Comparison of ENCODE assay signal across 11 mouse cellular contexts in the genomic region with DNA sequence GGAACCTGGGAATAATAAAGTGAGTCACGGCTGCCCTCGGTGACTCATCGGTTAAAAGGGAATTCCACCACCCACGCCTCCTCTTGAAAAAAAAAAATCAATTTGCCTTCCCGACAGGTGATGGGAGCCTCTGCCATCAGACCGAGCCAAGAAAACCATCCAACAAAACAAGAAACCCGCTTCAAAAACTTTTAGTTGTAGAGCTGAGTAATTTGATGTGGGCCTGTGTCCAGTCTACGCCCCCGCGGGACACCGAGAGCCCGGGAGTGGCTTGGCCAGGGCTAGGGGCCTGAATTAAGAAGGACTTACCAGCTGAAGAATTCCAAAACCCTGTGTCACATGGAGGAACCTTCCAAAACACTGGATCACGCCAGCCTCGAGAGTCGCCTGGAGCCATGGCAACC.
DNase-seq lines count a peak whose midpoint lies in the region; TF ChIP-seq lines count a peak whose summit lies in the region.
"Had no signal": no experiment of that assay in that cellular context is flagged by ENCODE, and none has a peak within 500 bp of the region (broad histone marks: within the 10 kb centered on the region; RNA-seq: fewer than 3 reads in every experiment).

No protein-coding gene starts in this region.

- no peak overlapping the region for H3K27ac ChIP-seq in left cerebral cortex, adult 2 months
- H3K27ac ChIP-seq: heart, embryonic 13.5 days; kidney, postnatal 0 days; liver, embryonic 15.5 days; neural tube, embryonic 12.5 days had no signal

- peak; percentile 18 for DNase-seq in layer of hippocampus, adult 11-12 months (ENCODE audit: low spot score)
- DNase-seq in layer of hippocampus, postnatal 25 days (ENCODE audit: extremely low spot score in 1 of 2, low spot score in 1 of 2) = no peak
- DNase-seq in adrenal gland, postnatal 14 days = peak; percentile 41
- DNase-seq in gastrocnemius, postnatal 14 days = peak; percentile 85
- peak; percentile 31 for DNase-seq in ovary, postnatal 14 days (ENCODE audit: low spot score)
- DNase-seq in thymus, postnatal 25 days = no peak
- no peak for DNase-seq in left cerebral cortex, adult 2 months (ENCODE audit: extremely low spot score in 1 of 2, low spot score in 2 of 2)

- H3K4me3 ChIP-seq in left cerebral cortex, adult 2 months = no peak overlapping the region
- H3K4me3 ChIP-seq: heart, embryonic 13.5 days; liver, embryonic 15.5 days; neural tube, embryonic 12.5 days had no signal

- TF ChIP-seq CTCF in left cerebral cortex, adult 2 months (IDR thresholded peaks at IDR 0.05) = no peak

- intact Hi-C loops in gastrocnemius, postnatal 14 days (cut with DNase I; ENCODE audit: low total_unique reads) = no loop called here
- intact Hi-C loops in left cerebral cortex, adult 2 months (cut with DNase I) = no loop called here

Comparison
In these comparisons a context has a peak if more than half of its experiments do, and no peak if none do; other contexts are left out.
1. DNase-seq: peak in layer of hippocampus, adult 11-12 months (single experiment), adrenal gland, postnatal 14 days (single experiment), gastrocnemius, postnatal 14 days (single experiment) and ovary, postnatal 14 days (single experiment); none in layer of hippocampus, postnatal 25 days (0 of 2), thymus, postnatal 25 days (single experiment) and left cerebral cortex, adult 2 months (0 of 2).